Mouse (Mus musculus) testis, adult 2 months (tissue): Measurements from ENCODE around the gene Mgp.

Experiments used
- CTCF ChIP-seq: fragments of 200-500 bp; IDR thresholded peaks from 2 replicates; pipeline ENCODE4 v1.5.1; 2012; ENCODE audit warnings: low read depth, mild to moderate bottlenecking, inconsistent platforms, low read length, moderate library complexity; ENCODE audit not compliant: control insufficient read depth, insufficient read depth, insufficient replicate concordance
- POLR2A ChIP-seq: fragments of 200-500 bp; IDR thresholded peaks from 2 replicates; pipeline ENCODE4 v1.6.1; 2012; ENCODE audit warnings: low read depth, mild to moderate bottlenecking, inconsistent platforms, low read length, moderate library complexity; ENCODE audit not compliant: control insufficient read depth

DNA sequence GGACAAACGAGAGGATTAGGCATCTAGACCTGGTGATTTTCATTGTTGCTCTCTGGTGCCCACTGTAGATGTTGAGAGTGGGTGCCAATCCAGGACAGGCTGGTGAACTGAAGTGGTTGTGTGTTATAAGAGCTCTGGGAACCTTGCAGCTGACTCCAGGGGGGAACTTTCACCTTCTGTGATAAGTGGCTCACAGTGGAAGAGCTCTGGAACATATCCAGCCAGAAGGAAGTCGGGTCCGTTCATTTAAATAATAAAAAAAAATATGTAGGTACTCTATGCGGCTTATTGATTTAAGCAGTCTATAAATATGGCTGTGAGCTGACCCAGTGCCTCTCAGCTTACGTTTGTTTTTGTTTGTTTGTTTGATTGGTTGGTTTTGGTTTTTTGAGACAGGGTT, 46.5 kb upstream of the Mgp start, which contains the start of gene Erp27:
- TF ChIP-seq CTCF, result no peak
- TF ChIP-seq POLR2A, result no peak
